Mouse (Mus musculus) kidney, adult 2 months (tissue): ENCODE measurements around the gene Cnih3. TPM values are rescaled to one million over a fixed set of nuclear protein-coding genes. Genes with fewer than 3 reads are reported as not detected.

Source experiments
- DNase-seq: peaks from one replicate; pipeline ENCODE4 v3.0.0; 2021
- H3K27ac ChIP-seq: fragments of 200-500 bp; 2 replicates; pipeline ENCODE4 v1.5.1; 2012; ENCODE audit warnings: low read depth, low read length, control low read depth, inconsistent platforms; ENCODE audit not compliant: insufficient read depth
- H3K27me3 ChIP-seq: fragments of 200-500 bp; replicated peaks from 2 replicates; pipeline ENCODE4 v1.6.1; 2012; ENCODE audit warnings: mild to moderate bottlenecking, moderate library complexity, low read length, inconsistent platforms; ENCODE audit not compliant: control insufficient read depth, insufficient read depth
- H3K36me3 ChIP-seq: fragments of 200-500 bp; 2 replicates; pipeline ENCODE4 v1.6.1; 2012; ENCODE audit warnings: mild to moderate bottlenecking, moderate library complexity, low read length, inconsistent platforms; ENCODE audit not compliant: control insufficient read depth, insufficient read depth
- H3K4me1 ChIP-seq: fragments of 200-500 bp; 2 replicates; pipeline ENCODE4 v1.6.1; 2011; ENCODE audit warnings: low read length; ENCODE audit not compliant: control insufficient read depth, insufficient read depth
- H3K4me3 ChIP-seq: fragments of 200-500 bp; 2 replicates; pipeline ENCODE4 v1.5.1; 2011; ENCODE audit warnings: mild to moderate bottlenecking, low read depth, low read length, control low read depth; ENCODE audit not compliant: insufficient read depth
- CTCF ChIP-seq: fragments of 200-500 bp; conservative IDR thresholded peaks from 2 replicates; pipeline ENCODE4 v1.5.1; 2011; ENCODE audit warnings: low read depth, mild to moderate bottlenecking, control low read depth, low read length, moderate library complexity, mixed read lengths; ENCODE audit not compliant: insufficient read depth, insufficient read length
- POLR2A ChIP-seq: fragments of 200-500 bp; IDR thresholded peaks from one replicate; pipeline ENCODE4 v1.6.1; 2011; ENCODE audit warnings: low read depth, low read length, control low read depth
- WGBS: fragments of 180-500 bp; shearing (Covaris S2); methylation state at CpG from one replicate; pipeline ENCODE4 v1.1.7; 2018; 5-methylcytosine and 5-hydroxymethylcytosine counted together
- polyA plus RNA-seq: library from polyadenylated mRNA; depleted of rRNA; stranded (reverse); fragments of >200 nt; gene quantifications from 2 replicates; pipeline ENCODE4 v1.2.3, GENCODE M21; 2012

Gene Cnih3
- polyA plus RNA-seq, 1 experiment: not detected

DNA sequence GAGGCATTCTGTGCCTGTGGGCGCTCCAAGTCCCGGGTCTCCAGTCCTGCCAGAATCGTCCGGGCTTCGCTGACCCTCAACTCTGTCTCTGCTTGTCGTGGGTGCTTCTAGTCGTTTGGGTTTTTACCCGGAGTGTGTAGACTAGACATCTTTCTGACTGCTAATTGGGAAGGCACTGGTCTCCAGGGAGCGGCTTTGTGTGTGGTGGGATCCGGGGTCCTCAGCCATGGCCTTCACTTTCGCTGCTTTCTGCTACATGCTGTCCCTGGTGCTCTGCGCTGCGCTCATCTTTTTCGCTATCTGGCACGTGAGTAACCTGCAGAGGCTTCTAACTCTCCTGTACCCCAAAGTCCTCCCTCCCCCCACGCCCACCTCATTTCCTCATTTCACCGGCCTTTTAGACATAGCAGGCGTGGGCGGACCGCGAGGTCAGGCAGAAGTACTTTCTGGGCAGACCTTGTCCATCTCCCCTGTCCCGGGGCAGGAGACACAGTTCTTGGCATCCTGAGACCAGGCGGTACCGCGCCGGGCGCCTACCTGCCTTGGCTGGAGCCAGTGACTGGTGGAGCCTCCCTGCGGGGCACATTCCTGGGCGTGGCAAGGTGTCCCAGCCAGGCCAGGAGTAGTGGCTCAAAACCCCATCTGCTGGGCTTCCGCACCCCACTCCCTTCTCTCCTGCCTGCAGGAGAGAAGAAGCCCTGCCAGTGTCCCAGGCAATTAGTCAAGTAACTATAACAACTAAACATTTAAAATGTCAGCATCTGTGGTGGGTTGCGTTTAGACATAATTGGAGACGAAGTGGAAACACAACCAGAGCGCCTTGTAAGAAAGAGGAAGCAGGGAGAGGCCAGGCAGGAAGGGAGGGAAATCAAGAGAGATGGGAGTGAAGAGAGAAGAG, 1.0 kb downstream of the Cnih3 start:
- H3K27me3 ChIP-seq: no peaks in the 10 kb centered on the region
- TF ChIP-seq POLR2A (no peak), CTCF (no peak)
- H3K27ac ChIP-seq: no peak overlapping the region

DNA sequence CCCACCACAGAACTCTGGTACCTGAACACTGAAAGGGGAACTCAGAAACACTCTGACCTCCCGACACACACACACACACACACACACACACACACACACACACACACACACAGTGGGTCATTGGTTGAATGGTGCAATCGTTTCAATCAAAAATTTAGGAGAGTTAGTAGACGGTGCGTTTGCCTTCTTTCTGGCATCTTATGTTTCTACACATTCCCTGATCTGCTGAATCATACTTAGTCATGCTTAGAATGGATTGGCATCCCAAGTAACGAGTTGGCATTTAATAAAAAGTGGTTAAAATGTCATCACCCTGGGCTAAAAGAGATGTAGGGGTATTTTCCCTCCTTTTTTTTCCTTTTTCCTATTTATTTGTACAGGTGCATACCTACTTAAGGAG, 3.3 kb downstream of the Cnih3 start:
- no peak for DNase-seq
- H3K4me1 ChIP-seq: no peaks in the 10 kb centered on the region
- H3K27ac ChIP-seq: no peak overlapping the region
- TF ChIP-seq CTCF (no peak), POLR2A (no peak)
- 81% methylated on average over 5 of the region's 5 CpGs for WGBS
- H3K36me3 ChIP-seq: no peaks in the 10 kb centered on the region
- H3K4me3 ChIP-seq: no peak overlapping the region
- no peaks in the 10 kb centered on the region for H3K27me3 ChIP-seq

More for the DNA sequence above, 1.0 kb downstream of the Cnih3 start:
- Histone ChIP-seq H3K4me1 (no peaks in the 10 kb centered on the region), H3K4me3 (no peak overlapping the region), H3K36me3 (no peaks in the 10 kb centered on the region)
- 5% methylated on average over 33 of the region's 33 CpGs for WGBS
- peak; percentile 6 for DNase-seq

DNA sequence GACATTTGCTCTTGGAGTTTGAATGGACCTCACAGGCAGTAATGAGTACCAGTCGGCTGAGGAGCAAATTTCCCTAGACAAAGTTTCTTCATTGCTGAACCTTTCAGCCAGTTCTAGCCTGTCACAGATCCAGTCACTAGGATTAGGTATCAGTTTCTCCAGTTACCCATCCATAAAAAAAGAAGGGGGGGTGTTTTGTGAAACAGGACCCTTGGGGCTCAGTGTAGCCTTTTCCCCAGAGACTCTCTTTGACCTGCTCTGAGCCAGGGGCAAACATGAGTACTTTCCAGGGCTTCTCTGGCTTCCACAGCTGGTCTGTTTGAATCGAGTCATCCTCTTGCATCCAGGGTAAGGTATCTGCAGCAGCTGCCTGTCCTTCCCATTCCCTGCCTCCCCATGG, 5.4 kb downstream of the Cnih3 start:
- Histone ChIP-seq H3K4me1 (no peaks in the 10 kb centered on the region), H3K4me3 (no peak overlapping the region), H3K27ac (no peak overlapping the region), H3K36me3 (no peaks in the 10 kb centered on the region), H3K27me3 (no peaks in the 10 kb centered on the region)
- TF ChIP-seq POLR2A (no peak), CTCF (no peak)
- no peak for DNase-seq
- WGBS: 24% methylated on average over 2 of the region's 2 CpGs

DNA sequence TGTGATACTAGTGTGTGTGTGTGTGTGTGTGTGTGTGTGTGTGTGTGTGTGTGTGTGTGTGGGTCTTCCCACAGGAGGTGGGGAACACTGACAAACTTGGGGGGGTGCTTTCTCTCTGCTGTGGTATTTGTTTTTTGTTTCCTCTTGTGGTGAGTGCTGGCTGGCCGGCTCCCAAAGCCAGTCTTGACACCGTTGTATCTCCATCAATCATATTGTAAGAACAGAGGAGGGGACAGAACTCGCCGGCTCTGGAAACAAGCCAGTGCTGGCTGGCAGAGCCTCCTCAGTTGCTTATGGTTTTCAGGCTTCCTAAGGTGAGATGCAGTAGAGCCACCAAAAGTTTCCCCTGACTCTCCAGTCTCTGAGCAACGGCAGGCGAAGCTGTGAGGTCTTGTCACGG, 6.1 kb downstream of the Cnih3 start:
- WGBS: 41% methylated on average over 7 of the region's 7 CpGs
- no peaks in the 10 kb centered on the region for H3K4me1 ChIP-seq
- no peaks in the 10 kb centered on the region for H3K36me3 ChIP-seq
- H3K4me3 ChIP-seq: no peak overlapping the region
- no peak for DNase-seq
- no peak overlapping the region for H3K27ac ChIP-seq
- no peaks in the 10 kb centered on the region for H3K27me3 ChIP-seq
- TF ChIP-seq CTCF: no peak

DNA sequence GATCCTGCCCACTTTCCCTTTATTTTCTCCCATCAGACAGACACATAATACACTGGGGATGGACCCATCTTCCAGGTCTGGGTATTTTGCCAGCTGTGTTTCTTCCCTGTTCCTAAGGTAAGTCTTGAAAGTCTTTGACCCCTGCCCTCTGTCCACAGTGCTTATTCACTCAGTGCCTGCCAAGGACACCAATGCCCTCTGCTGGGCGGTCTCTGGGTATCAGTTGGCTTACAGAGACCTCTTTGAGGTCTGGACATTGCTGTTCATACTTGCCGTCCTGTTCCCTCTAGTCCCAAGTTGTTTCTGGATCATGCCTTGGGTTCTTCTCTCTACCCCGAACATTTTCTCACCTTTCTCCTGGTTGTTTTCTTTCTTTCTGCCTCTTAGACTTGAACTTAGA, 8.3 kb downstream of the Cnih3 start:
- Histone ChIP-seq H3K4me3 (no peak overlapping the region), H3K27me3 (no peaks in the 10 kb centered on the region), H3K4me1 (no peaks in the 10 kb centered on the region), H3K36me3 (no peaks in the 10 kb centered on the region), H3K27ac (no peak overlapping the region)
- peak; percentile 30 for DNase-seq
- WGBS: 90% methylated on average over 3 of the region's 3 CpGs
- TF ChIP-seq CTCF (0 out of 2 replicates have a peak, but pooled peaks have one; percentile 16), POLR2A (no peak)

DNA sequence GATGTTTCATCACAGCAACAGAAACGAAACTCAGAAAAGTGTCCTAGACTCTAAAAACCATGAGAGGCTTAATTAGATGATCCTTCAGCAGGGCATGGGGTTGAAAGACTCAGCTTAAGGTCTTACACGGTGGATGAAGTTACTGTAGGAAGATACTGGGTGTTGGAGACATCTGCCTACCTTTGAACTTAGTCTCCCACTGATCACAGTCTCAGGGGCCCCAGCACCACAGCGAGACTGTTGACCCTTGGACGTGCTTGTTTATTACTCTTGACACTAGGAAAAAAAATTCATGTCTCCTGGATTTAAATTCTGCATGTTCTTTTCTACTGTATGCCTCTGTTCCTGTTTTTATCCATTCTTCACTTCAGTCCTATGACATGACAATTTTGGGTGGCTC, 11.6 kb downstream of the Cnih3 start:
- TF ChIP-seq POLR2A (no peak), CTCF (no peak)
- Histone ChIP-seq H3K27me3 (no peaks in the 10 kb centered on the region), H3K36me3 (no peaks in the 10 kb centered on the region), H3K4me3 (no peak overlapping the region), H3K4me1 (no peaks in the 10 kb centered on the region), H3K27ac (no peak overlapping the region)
- WGBS: 44% methylated on average over 4 of the region's 4 CpGs
- DNase-seq: no peak

DNA sequence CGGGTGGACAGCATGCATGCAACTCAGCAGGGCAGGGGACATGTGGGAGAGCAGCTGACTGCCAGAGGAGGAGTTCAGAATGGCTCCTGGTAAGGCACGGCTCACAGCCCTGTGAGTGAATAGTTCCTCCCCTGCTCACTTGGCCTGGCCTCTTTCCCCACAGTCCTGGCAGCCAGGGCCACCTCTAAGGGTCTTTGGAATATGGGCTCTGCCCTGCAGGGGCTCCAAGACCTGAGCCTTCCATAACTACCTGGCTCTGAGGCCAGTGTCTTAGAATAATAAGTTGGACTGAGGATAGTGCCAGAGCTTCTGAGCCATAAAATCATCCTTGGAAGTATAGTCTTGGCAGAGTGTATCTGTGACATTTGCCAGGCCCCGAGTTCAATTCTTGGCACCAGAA, 12.9 kb downstream of the Cnih3 start:
- H3K4me1 ChIP-seq: no peaks in the 10 kb centered on the region
- WGBS: 63% methylated on average over 3 of the region's 3 CpGs
- H3K27ac ChIP-seq: no peak overlapping the region
- no peak for DNase-seq
- TF ChIP-seq CTCF: no peak
- TF ChIP-seq POLR2A: no peak
- H3K27me3 ChIP-seq: no peaks in the 10 kb centered on the region
- no peaks in the 10 kb centered on the region for H3K36me3 ChIP-seq
- H3K4me3 ChIP-seq: no peak overlapping the region
